Mouse (Mus musculus) ES-Bruce4 (cell line): Measurements from ENCODE around the gene Tnrc6c.

Experiments
- CTCF ChIP-seq: IDR thresholded peaks from one replicate; pipeline ENCODE4 v1.8.1; 2011; ENCODE audit warnings: low read depth, low read length
- EP300 ChIP-seq: IDR thresholded peaks from 2 replicates; pipeline ENCODE4 v1.6.1; 2011; ENCODE audit warnings: low read depth, low read length; ENCODE audit not compliant: insufficient read depth
- POLR2A ChIP-seq: IDR thresholded peaks from one replicate; pipeline ENCODE4 v1.8.1; 2011; ENCODE audit warnings: low read length; ENCODE audit not compliant: insufficient read depth

DNA sequence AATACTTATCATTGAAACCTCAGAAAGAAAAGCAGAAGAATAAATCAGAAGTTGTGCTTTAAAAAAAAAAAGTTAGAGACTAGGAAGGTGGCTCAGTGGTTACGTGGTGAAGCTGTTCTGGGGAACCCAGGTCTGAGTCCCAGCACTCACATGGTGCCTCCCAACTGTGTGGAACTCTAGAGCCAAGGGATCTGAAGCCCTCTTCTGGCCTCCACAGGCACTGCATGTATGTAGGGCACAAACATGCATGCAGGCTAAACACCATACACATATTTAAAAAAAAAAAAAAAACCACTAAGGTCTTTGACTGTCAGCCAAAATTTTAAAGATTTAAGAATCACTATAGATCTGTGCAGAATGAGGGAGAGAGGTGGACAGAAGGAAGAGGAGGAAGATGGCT, 20.4 kb downstream of the Tnrc6c start:
- TF ChIP-seq CTCF, result peak; percentile 40
- TF ChIP-seq POLR2A, result no peak
- no peak for TF ChIP-seq EP300
